Mouse (Mus musculus) hindbrain, embryonic 15.5 days (tissue): ENCODE data around the gene Gbx1. TPM values are rescaled to one million over a fixed set of nuclear protein-coding genes. Genes with fewer than 3 reads are reported as not detected.
A peak's percentile ranks its signal among the peaks of the same experiment; 100 is the strongest.

Source experiments
- ATAC-seq: fragments of 200-750 bp; cut with Nextera tagmentation; 2 replicates; pipeline ENCODE4 v1.8.0; 2017; ENCODE audit warnings: low read depth, moderate number of reproducible peaks, moderate TSS enrichment; ENCODE audit not compliant: low FRiP score
- H3K27ac ChIP-seq: fragments of 300-500 bp; sonication (generic); replicated peaks from 2 replicates; pipeline ENCODE4 v1.5.1; 2015; ENCODE audit warnings: mild to moderate bottlenecking, inconsistent platforms
- H3K27me3 ChIP-seq: fragments of 300-500 bp; sonication (generic); 2 replicates; pipeline ENCODE4 v1.6.1; 2015; ENCODE audit warnings: control low read depth, inconsistent platforms
- H3K36me3 ChIP-seq: fragments of 300-500 bp; sonication (generic); 2 replicates; pipeline ENCODE4 v1.6.1; 2015; ENCODE audit warnings: control low read depth, inconsistent platforms
- H3K4me1 ChIP-seq: fragments of 300-500 bp; sonication (generic); replicated peaks from 2 replicates; pipeline ENCODE4 v1.6.1; 2015; ENCODE audit warnings: control low read depth, inconsistent platforms
- H3K4me2 ChIP-seq: fragments of 300-500 bp; sonication (generic); 2 replicates; pipeline ENCODE4 v1.6.1; 2015; ENCODE audit warnings: moderate library complexity, mild to moderate bottlenecking, inconsistent platforms
- H3K4me3 ChIP-seq: fragments of 300-500 bp; sonication (generic); 2 replicates; pipeline ENCODE4 v1.5.1; 2015; ENCODE audit warnings: mild to moderate bottlenecking, inconsistent platforms
- H3K9ac ChIP-seq: fragments of 300-500 bp; sonication (generic); 2 replicates; pipeline ENCODE4 v1.6.1; 2015; ENCODE audit warnings: inconsistent platforms
- H3K9me3 ChIP-seq: fragments of 300-500 bp; sonication (generic); 2 replicates; pipeline ENCODE4 v1.6.1; 2016; ENCODE audit warnings: control low read depth, inconsistent platforms
- WGBS: fragments of 180-500 bp; shearing (Covaris S2); methylation state at CpG from one replicate; pipeline ENCODE4 v1.1.7; 2015; 5-methylcytosine and 5-hydroxymethylcytosine counted together
- polyA plus RNA-seq: library from polyadenylated mRNA; unstranded; fragments of >200 nt; fragmentation: Nextera tagmentation; extraction: Ambion mirVana; gene quantifications from 2 replicates; pipeline ENCODE4 v1.2.1, GENCODE M21; 2015

Gene Gbx1
- polyA plus RNA-seq, 1 experiment from 2014 or later = 8.8 TPM

- Histone ChIP-seq H3K4me1 (peaks cover 22% of the 10 kb centered on the region), H3K4me2 (peak overlapping the region; percentile 96), H3K9ac (no peak overlapping the region), H3K9me3 (no peaks in the 10 kb centered on the region), H3K27ac (no peak overlapping the region), H3K27me3 (peaks cover 47% of the 10 kb centered on the region), H3K4me3 (peak overlapping the region; percentile 52), H3K36me3 (no peaks in the 10 kb centered on the region)
- 19% methylated on average over 8 of the region's 8 CpGs for WGBS
- ATAC-seq = no peak
Observed at GRCm38 (mm10) chr5:24523806-24524205, 3.2 kb downstream of the Gbx1 start.

GRCm38 (mm10) chr5:24521366-24521765 lies 5.6 kb downstream of the Gbx1 start:
- no peak overlapping the region for H3K4me2 ChIP-seq
- WGBS = 74% methylated on average over 8 of the region's 8 CpGs

GRCm38 (mm10) chr5:24512271-24512670 lies 14.7 kb downstream of the Gbx1 start:
- ATAC-seq = no peak

More at GRCm38 (mm10) chr5:24521366-24521765, 5.6 kb downstream of the Gbx1 start:
- Histone ChIP-seq H3K9ac (no peak overlapping the region), H3K9me3 (no peaks in the 10 kb centered on the region), H3K4me3 (no peak overlapping the region), H3K4me1 (peaks cover 10% of the 10 kb centered on the region), H3K27me3 (peaks cover 34% of the 10 kb centered on the region), H3K27ac (no peak overlapping the region), H3K36me3 (no peaks in the 10 kb centered on the region)
- ATAC-seq = no peak

GRCm38 (mm10) chr5:24510635-24511034 lies 16.4 kb downstream of the Gbx1 start:
- 52% methylated on average over 11 of the region's 11 CpGs for WGBS
- no peak overlapping the region for H3K4me3 ChIP-seq
- H3K4me2 ChIP-seq = no peak overlapping the region
- no peak overlapping the region for H3K9ac ChIP-seq
- no peaks in the 10 kb centered on the region for H3K4me1 ChIP-seq
- H3K9me3 ChIP-seq = no peaks in the 10 kb centered on the region
- ATAC-seq = no peak
- no peaks in the 10 kb centered on the region for H3K27me3 ChIP-seq
- no peaks in the 10 kb centered on the region for H3K36me3 ChIP-seq
- H3K27ac ChIP-seq = no peak overlapping the region

More at GRCm38 (mm10) chr5:24512271-24512670, 14.7 kb downstream of the Gbx1 start:
- H3K4me1 ChIP-seq = no peaks in the 10 kb centered on the region
- 59% methylated on average over 8 of the region's 8 CpGs for WGBS
- H3K4me2 ChIP-seq = no peak overlapping the region
- no peak overlapping the region for H3K27ac ChIP-seq
- H3K4me3 ChIP-seq = no peak overlapping the region
- H3K9ac ChIP-seq = no peak overlapping the region
- H3K36me3 ChIP-seq = no peaks in the 10 kb centered on the region
- H3K9me3 ChIP-seq = no peaks in the 10 kb centered on the region
- no peaks in the 10 kb centered on the region for H3K27me3 ChIP-seq

GRCm38 (mm10) chr5:24508406-24508805 lies 18.6 kb downstream of the Gbx1 start:
- Histone ChIP-seq H3K27ac (no peak overlapping the region), H3K4me2 (no peak overlapping the region), H3K27me3 (peaks cover 12% of the 10 kb centered on the region; the same call in 1 of the 2 replicates), H3K9me3 (no peaks in the 10 kb centered on the region), H3K4me1 (peaks cover 7% of the 10 kb centered on the region; the same call in 1 of the 2 replicates), H3K36me3 (no peaks in the 10 kb centered on the region), H3K4me3 (no peak overlapping the region), H3K9ac (no peak overlapping the region)
- ATAC-seq = no peak
- WGBS = 95% methylated on average over 7 of the region's 7 CpGs

GRCm38 (mm10) chr5:24505513-24505912 lies 21.5 kb downstream of the Gbx1 start:
- no peaks in the 10 kb centered on the region for H3K9me3 ChIP-seq
- H3K36me3 ChIP-seq = peaks cover 20% of the 10 kb centered on the region
- no peak overlapping the region for H3K4me3 ChIP-seq
- ATAC-seq = no peak
- H3K4me2 ChIP-seq = no peak overlapping the region
- H3K27ac ChIP-seq = no peak overlapping the region
- no peak overlapping the region for H3K9ac ChIP-seq
- peaks cover 16% of the 10 kb centered on the region for H3K4me1 ChIP-seq
- H3K27me3 ChIP-seq = peaks cover 20% of the 10 kb centered on the region; the same call in 1 of the 2 replicates
- 68% methylated on average over 2 of the region's 2 CpGs for WGBS

- ATAC-seq = no peak
- peaks cover 36% of the 10 kb centered on the region for H3K36me3 ChIP-seq
- no peak overlapping the region for H3K4me3 ChIP-seq
- 72% methylated on average over 4 of the region's 4 CpGs for WGBS
- H3K4me1 ChIP-seq = peaks cover 42% of the 10 kb centered on the region
- no peaks in the 10 kb centered on the region for H3K9me3 ChIP-seq
- no peak overlapping the region for H3K4me2 ChIP-seq
- no peak overlapping the region for H3K27ac ChIP-seq
- H3K27me3 ChIP-seq = peaks cover 20% of the 10 kb centered on the region; the same call in 1 of the 2 replicates
- no peak overlapping the region for H3K9ac ChIP-seq
Observed at GRCm38 (mm10) chr5:24502786-24503185, 24.2 kb downstream of the Gbx1 start.

GRCm38 (mm10) chr5:24500851-24501250 lies 26.2 kb downstream of the Gbx1 start:
- Histone ChIP-seq H3K36me3 (peaks cover 36% of the 10 kb centered on the region), H3K9ac (no peak overlapping the region), H3K9me3 (no peaks in the 10 kb centered on the region), H3K27me3 (peaks cover 20% of the 10 kb centered on the region; the same call in 1 of the 2 replicates), H3K4me1 (peaks cover 59% of the 10 kb centered on the region), H3K27ac (no peak overlapping the region), H3K4me2 (no peak overlapping the region), H3K4me3 (no peak overlapping the region)
- WGBS = 63% methylated on average over 11 of the region's 11 CpGs
- ATAC-seq = no peak

GRCm38 (mm10) chr5:24499113-24499512 lies 27.9 kb downstream of the Gbx1 start:
- H3K36me3 ChIP-seq = peaks cover 40% of the 10 kb centered on the region
- peaks cover 67% of the 10 kb centered on the region for H3K4me1 ChIP-seq

GRCm38 (mm10) chr5:24497526-24497925 lies 29.5 kb downstream of the Gbx1 start:
- WGBS = 50% methylated on average over 12 of the region's 12 CpGs
- no peak overlapping the region for H3K4me2 ChIP-seq
- peaks cover 47% of the 10 kb centered on the region for H3K36me3 ChIP-seq
- ATAC-seq = no peak
- no peaks in the 10 kb centered on the region for H3K27me3 ChIP-seq
- no peaks in the 10 kb centered on the region for H3K9me3 ChIP-seq
- no peak overlapping the region for H3K9ac ChIP-seq
- no peak overlapping the region for H3K4me3 ChIP-seq
- H3K27ac ChIP-seq = peak overlapping the region; percentile 2; the same call in 1 of the 2 replicates
- H3K4me1 ChIP-seq = peaks cover 67% of the 10 kb centered on the region

More at GRCm38 (mm10) chr5:24499113-24499512, 27.9 kb downstream of the Gbx1 start:
- no peak overlapping the region for H3K27ac ChIP-seq
- WGBS = 39% methylated on average over 10 of the region's 10 CpGs
- H3K9ac ChIP-seq = no peak overlapping the region
- H3K4me2 ChIP-seq = no peak overlapping the region
- ATAC-seq = no peak
- no peaks in the 10 kb centered on the region for H3K9me3 ChIP-seq
- H3K4me3 ChIP-seq = no peak overlapping the region
- H3K27me3 ChIP-seq = peaks cover 14% of the 10 kb centered on the region; the same call in 1 of the 2 replicates

- Histone ChIP-seq H3K4me3 (no peak overlapping the region), H3K9me3 (no peaks in the 10 kb centered on the region), H3K4me2 (no peak overlapping the region), H3K36me3 (peaks cover 49% of the 10 kb centered on the region), H3K27ac (0 out of 2 replicates have a peak overlapping the region, but pooled peaks have one; percentile 2), H3K27me3 (no peaks in the 10 kb centered on the region), H3K4me1 (peaks cover 67% of the 10 kb centered on the region), H3K9ac (no peak overlapping the region)
- ATAC-seq = no peak
- 50% methylated on average over 6 of the region's 6 CpGs for WGBS
Observed at GRCm38 (mm10) chr5:24496756-24497155, 30.2 kb downstream of the Gbx1 start.

- H3K27me3 ChIP-seq = no peaks in the 10 kb centered on the region
- H3K36me3 ChIP-seq = peaks cover 48% of the 10 kb centered on the region
- H3K4me3 ChIP-seq = no peak overlapping the region
- no peak overlapping the region for H3K4me2 ChIP-seq
- H3K9me3 ChIP-seq = no peaks in the 10 kb centered on the region
- peak overlapping the region; percentile 20; the same call in 1 of the 2 replicates for H3K27ac ChIP-seq
- H3K9ac ChIP-seq = no peak overlapping the region
- WGBS = 44% methylated on average over 15 of the region's 15 CpGs
- ATAC-seq = 0 out of 2 replicates have a peak, but pooled peaks have one; percentile 21
- H3K4me1 ChIP-seq = peaks cover 60% of the 10 kb centered on the region
Observed at GRCm38 (mm10) chr5:24495019-24495418, 32.0 kb downstream of the Gbx1 start.
